Mouse (Mus musculus) neural tube, embryonic 14.5 days (tissue): ENCODE measurements around the gene Zfp663. TPM values are rescaled to one million over a fixed set of nuclear protein-coding genes. Genes with fewer than 3 reads are reported as not detected.

ENCODE experiments used
- ATAC-seq: fragments of 200-750 bp; cut with Nextera tagmentation; 2 replicates; pipeline ENCODE4 v1.8.0; 2017; ENCODE audit warnings: low read depth, mild to moderate bottlenecking, moderate TSS enrichment, moderate library complexity
- H3K27ac ChIP-seq: fragments of 300-500 bp; sonication (generic); 2 replicates; pipeline ENCODE4 v1.5.1; 2014; ENCODE audit warnings: low read depth, mild to moderate bottlenecking, control low read depth, low read length, moderate library complexity, mixed read lengths
- H3K27me3 ChIP-seq: fragments of 300-500 bp; sonication (generic); 2 replicates; pipeline ENCODE4 v1.6.1; 2014; ENCODE audit warnings: low read length; ENCODE audit not compliant: control insufficient read depth, insufficient read depth
- H3K36me3 ChIP-seq: fragments of 300-500 bp; sonication (generic); 2 replicates; pipeline ENCODE4 v1.6.1; 2014; ENCODE audit warnings: low read length, mixed read lengths; ENCODE audit not compliant: control insufficient read depth, insufficient read depth
- H3K4me1 ChIP-seq: fragments of 300-500 bp; sonication (generic); 2 replicates; pipeline ENCODE4 v1.6.1; 2014; ENCODE audit warnings: low read length; ENCODE audit not compliant: control insufficient read depth, insufficient read depth
- H3K4me2 ChIP-seq: fragments of 300-500 bp; sonication (generic); 2 replicates; pipeline ENCODE4 v1.6.1; 2014; ENCODE audit warnings: mild to moderate bottlenecking, low read depth, low read length, control low read depth
- H3K4me3 ChIP-seq: fragments of 300-500 bp; sonication (generic); 2 replicates; pipeline ENCODE4 v1.5.1; 2014; ENCODE audit warnings: low read depth, low read length, control low read depth, mixed read lengths
- H3K9ac ChIP-seq: fragments of 300-500 bp; sonication (generic); replicated peaks from 2 replicates; pipeline ENCODE4 v1.6.1; 2014; ENCODE audit warnings: low read depth, mild to moderate bottlenecking, control low read depth, low read length, mixed read lengths
- H3K9me3 ChIP-seq: fragments of 300-500 bp; sonication (generic); 2 replicates; pipeline ENCODE4 v1.6.1; 2016; ENCODE audit warnings: low read length; ENCODE audit not compliant: control insufficient read depth
- WGBS: fragments of 180-500 bp; shearing (Covaris S2); extraction: QIAGEN DNeasy Blood & Tissue Kit; methylation state at CpG from one replicate; pipeline ENCODE4 v1.1.7; 2014; 5-methylcytosine and 5-hydroxymethylcytosine counted together
- polyA plus RNA-seq: library from polyadenylated mRNA; unstranded; fragments of >200 nt; fragmentation: Nextera tagmentation; extraction: Ambion mirVana; gene quantifications from 2 replicates; pipeline ENCODE4 v1.2.1, GENCODE M21; 2014

The Zfp663 gene
- polyA plus RNA-seq, 1 experiment from 2014 or later = 6.1 TPM

DNA sequence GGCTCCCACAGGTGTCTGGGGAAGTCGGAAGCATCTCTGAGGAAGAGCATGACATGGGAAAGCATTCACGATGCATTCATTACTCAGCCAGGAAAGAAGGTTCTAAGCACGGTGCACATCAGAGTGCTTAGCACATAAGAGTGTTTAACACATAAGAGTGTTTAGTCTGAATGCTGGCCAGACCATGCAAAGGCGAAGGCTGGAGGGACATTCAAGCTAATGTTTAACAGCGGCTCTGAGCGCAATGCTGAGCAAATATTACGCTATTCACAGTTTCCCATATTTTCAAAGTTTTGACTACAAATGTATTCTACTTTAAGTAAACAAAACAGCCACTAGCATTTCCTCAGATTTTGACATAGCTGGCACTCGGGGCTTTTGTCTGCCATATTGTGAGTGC is 63.1 kb downstream of the Zfp663 start:
- WGBS = 93% methylated on average over 8 of the region's 8 CpGs
- Histone ChIP-seq H3K9ac (no peak overlapping the region), H3K4me2 (no peak overlapping the region), H3K36me3 (peaks cover 44% of the 10 kb centered on the region), H3K27ac (no peak overlapping the region), H3K9me3 (no peaks in the 10 kb centered on the region), H3K4me3 (no peak overlapping the region), H3K27me3 (no peaks in the 10 kb centered on the region), H3K4me1 (no peaks in the 10 kb centered on the region; the same call in 1 of the 2 replicates)
- ATAC-seq = no peak

- WGBS = 91% methylated on average over 19 of the region's 19 CpGs
- Histone ChIP-seq H3K36me3 (peaks cover 44% of the 10 kb centered on the region), H3K4me1 (no peaks in the 10 kb centered on the region; the same call in 1 of the 2 replicates), H3K4me3 (no peak overlapping the region), H3K27ac (no peak overlapping the region), H3K9me3 (no peaks in the 10 kb centered on the region), H3K4me2 (no peak overlapping the region), H3K9ac (no peak overlapping the region), H3K27me3 (no peaks in the 10 kb centered on the region)
- ATAC-seq = no peak
These were observed 63.7 kb downstream of the Zfp663 start for GRCm38 (mm10) chr2:165304819-165305218.

- Histone ChIP-seq H3K9me3 (no peaks in the 10 kb centered on the region), H3K27me3 (no peaks in the 10 kb centered on the region), H3K36me3 (peaks cover 48% of the 10 kb centered on the region), H3K4me1 (no peaks in the 10 kb centered on the region), H3K4me3 (no peak overlapping the region), H3K4me2 (no peak overlapping the region), H3K27ac (no peak overlapping the region), H3K9ac (no peak overlapping the region)
- no peak for ATAC-seq
- 92% methylated on average over 6 of the region's 6 CpGs for WGBS
These were observed 65.0 kb downstream of the Zfp663 start for GRCm38 (mm10) chr2:165303354-165304012.

GRCm38 (mm10) chr2:165301409-165301808 is 67.1 kb downstream of the Zfp663 start:
- peaks cover 51% of the 10 kb centered on the region for H3K36me3 ChIP-seq
- WGBS = 75% methylated on average over 3 of the region's 3 CpGs
- H3K4me2 ChIP-seq = no peak overlapping the region
- H3K27ac ChIP-seq = no peak overlapping the region
- H3K4me1 ChIP-seq = no peaks in the 10 kb centered on the region
- H3K9me3 ChIP-seq = no peaks in the 10 kb centered on the region
- ATAC-seq = no peak
- no peaks in the 10 kb centered on the region for H3K27me3 ChIP-seq
- H3K9ac ChIP-seq = no peak overlapping the region
- no peak overlapping the region for H3K4me3 ChIP-seq

Other genes with a start within 250 kb of the Zfp663 start
- 9.0 and 10.5 TPM in 2 replicates for gene Cdh22, start 133.9 kb downstream of the Zfp663 start, polyA plus RNA-seq
- 54.1 and 59.0 TPM in 2 replicates for gene Slc35c2, start 80.9 kb downstream of the Zfp663 start, polyA plus RNA-seq
- 98.8 and 110 TPM in 2 replicates for gene Elmo2, start 42.2 kb downstream of the Zfp663 start, polyA plus RNA-seq
- 12.0 and 15.0 TPM in 2 replicates for gene Zfp334, start 19.5 kb upstream of the Zfp663 start, polyA plus RNA-seq
- gene Ocstamp, start 31.7 kb upstream of the Zfp663 start, polyA plus RNA-seq = not detected in 2 replicates
- gene Slc13a3, start 104.5 kb upstream of the Zfp663 start, polyA plus RNA-seq = 1.3 and 2.9 TPM in 2 replicates
- 36.9 and 39.2 TPM in 2 replicates for gene Trp53rka, start 124.6 kb upstream of the Zfp663 start, polyA plus RNA-seq
- 1.1 and 2.3 TPM in 2 replicates for gene Slc2a10, start 135.1 kb upstream of the Zfp663 start, polyA plus RNA-seq
- 4.7 and 6.9 TPM in 2 replicates for gene Eya2, start 226.3 kb upstream of the Zfp663 start, polyA plus RNA-seq